Mouse (Mus musculus): ENCODE results near the gene Lemd2. TPM values are rescaled to one million over a fixed set of nuclear protein-coding genes. Genes with fewer than 3 reads are reported as not detected.

Gene Lemd2
- total RNA-seq, 4 experiments from 2014 or later, result 25.8 to 30.2 (median 27.8) TPM

GRCm38 (mm10) chr17:27165054-27165773, 39.1 kb downstream of the Lemd2 start:
- DNase-seq (ENCODE audit: low spot score), result no peak

GRCm38 (mm10) chr17:27160905-27161304, 43.4 kb downstream of the Lemd2 start:
- DNase-seq (ENCODE audit: low spot score), result peak; percentile 70

DNA sequence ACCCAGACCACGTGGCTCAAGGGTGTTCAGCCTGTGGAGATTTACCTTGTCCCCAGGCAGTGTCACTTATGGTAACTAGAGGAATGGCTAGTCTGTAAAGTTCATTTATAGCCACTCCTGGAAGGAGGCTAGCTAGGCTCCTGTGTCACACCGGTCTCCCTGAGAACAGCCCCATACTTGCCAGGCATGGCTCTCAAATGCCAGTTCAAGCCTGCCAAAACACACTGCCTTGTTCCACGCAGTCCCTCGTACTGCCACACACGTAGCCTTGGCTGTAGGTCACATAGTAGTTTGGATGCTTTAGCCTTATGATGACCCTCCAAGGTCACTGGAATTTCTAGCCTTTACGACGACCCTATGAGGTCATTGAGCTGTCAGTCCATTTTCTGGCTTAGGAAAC, 45.1 kb downstream of the Lemd2 start:
- DNase-seq (ENCODE audit: low spot score), result no peak

DNA sequence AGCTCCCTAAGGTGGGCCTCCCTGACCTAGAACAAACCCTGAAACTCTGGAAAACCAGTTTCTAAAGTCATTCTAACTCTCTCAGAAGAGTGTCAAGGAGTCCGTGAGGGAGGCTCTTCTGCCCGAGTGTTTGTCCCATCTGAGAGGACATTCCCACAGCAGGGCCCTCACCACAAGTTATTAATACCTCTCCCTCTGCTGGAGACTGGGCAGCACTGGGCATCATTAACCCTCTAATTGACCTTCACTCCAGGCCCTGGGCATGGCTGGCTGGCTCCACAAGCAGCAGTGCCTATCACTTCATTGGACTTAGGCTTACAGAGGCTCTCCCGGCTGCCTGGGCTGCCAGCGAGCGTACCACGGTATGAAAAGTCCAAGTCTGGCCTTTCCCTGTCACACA, 45.8 kb downstream of the Lemd2 start:
- no peak for DNase-seq (ENCODE audit: low spot score)

DNA sequence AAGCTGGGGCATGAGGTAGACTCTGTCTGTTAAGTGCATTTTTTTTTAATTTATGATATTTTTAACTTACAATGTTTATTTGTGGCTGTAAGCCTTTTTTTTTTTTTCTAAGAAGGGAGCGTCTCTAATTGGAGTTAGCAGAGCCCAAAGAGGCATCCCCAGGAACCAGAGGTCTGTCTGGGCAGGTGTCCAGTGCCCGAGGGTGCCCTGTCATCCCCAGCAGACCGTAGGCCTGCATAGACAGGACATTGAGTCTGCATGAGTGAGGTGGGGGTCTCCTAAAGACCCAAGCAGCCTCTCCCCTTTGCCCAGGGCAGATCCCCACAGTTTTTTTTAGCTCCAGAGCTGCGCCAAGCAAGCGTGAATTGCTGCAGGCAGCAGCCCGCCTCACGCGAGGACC, 48.5 kb downstream of the Lemd2 start:
- DNase-seq (ENCODE audit: low spot score), result no peak

DNA sequence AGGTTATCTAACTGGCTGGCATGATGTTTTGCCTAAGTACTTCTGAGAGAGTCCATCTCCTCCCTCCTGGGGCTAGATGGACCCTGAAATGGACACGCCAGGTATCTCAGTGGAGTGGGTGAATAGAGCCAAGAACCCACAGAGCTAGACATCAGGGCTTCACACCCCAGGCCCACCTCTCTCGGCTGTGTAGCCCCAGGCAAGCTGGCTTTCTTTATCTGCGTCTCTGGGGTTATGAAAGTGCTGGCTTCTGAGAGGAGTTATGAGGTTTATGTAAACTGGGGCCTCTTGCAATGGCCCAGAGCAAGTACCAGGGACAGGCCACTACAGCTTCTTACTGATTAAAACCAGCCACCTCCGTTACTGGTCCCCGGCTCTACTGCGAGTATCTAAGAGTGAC, 49.4 kb downstream of the Lemd2 start:
- no peak for DNase-seq (ENCODE audit: low spot score)

DNA sequence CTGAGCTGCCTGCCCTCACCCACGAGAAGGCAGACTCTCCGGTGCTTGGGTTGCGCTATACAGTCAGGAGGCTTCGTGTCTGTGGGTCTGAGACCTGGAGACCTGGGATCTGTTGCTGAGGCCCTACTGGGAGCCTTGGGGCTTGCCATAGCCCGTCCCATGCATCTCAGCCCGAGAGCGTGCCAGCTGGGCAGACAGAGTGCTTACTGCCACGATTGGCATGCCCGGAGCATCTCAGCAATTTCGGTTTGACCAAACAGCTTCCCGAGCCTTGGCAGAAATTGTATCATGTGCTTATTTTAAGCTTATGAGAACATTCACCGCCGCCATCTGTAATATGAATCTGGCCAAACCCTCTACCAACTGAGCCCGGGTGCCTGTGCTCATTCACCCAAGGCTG, 50.0 kb downstream of the Lemd2 start:
- peak; percentile 65 for DNase-seq (ENCODE audit: low spot score)

DNA sequence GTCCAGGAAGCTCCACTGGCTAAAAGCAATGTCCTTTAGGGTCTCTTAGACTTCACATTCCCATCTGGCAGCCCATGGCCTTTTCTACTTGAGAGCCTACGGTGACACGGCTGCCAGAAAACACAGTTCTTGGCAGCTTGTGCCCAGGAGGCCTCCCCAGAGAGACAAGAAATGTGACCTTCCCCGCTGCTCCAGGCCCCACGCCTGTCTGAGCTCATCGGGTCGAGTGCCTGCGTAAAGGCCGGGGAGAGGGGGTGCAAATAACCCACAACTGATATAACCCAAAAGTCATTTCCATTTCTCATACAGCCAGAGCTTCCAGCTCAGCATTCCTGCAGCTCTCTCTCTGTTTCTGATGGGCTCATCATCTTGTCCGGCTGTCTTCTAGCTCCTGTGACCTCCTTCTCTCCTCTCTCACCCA, 50.5 kb downstream of the Lemd2 start:
- DNase-seq (ENCODE audit: low spot score), result peak; percentile 68

- no peak for DNase-seq (ENCODE audit: low spot score)
Measured at GRCm38 (mm10) chr17:27152976-27153723, 51.1 kb downstream of the Lemd2 start.

DNA sequence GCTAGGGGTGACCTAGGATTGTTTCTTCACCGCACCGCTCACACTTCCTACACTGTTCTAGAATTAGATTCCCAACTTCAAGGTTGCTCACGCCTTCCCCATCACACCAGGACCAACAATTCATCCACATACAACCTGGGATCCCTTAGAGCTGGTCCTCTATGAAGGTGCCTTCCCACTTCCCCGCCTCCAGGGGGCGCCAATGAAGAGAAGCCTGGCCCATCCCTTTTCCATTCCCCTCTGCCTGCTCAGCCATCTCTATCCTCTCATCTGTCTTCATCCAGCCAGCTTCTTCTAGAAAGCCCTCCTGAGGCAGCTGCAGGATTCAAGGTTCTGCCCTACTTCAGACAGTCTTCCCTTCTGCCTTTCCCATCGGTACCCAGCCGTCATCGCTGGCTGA, 52.9 kb downstream of the Lemd2 start:
- DNase-seq (ENCODE audit: low spot score), result no peak

GRCm38 (mm10) chr17:27150871-27151270, 53.4 kb downstream of the Lemd2 start:
- DNase-seq (ENCODE audit: low spot score), result no peak

GRCm38 (mm10) chr17:27146323-27146923, 57.8 kb downstream of the Lemd2 start:
- DNase-seq (ENCODE audit: low spot score), result no peak

DNA sequence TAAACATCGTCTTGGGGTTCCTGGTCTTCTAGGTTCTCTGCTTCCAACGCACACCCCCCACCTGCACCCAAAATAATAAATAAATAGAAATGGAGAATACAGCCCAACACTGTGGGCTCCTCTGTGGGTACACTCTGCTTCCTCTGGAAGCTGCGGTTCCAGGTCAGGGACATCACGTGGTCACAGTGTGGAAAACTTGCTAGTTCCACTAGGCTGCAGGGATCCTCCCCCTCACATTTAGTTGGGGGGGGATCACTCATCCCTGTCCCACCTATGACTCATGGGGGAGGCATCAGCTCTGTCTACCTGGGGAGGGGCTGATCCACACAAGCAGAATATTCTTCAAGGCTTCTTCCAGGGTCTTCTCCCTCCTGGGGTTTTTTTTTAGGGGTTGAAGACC, 60.1 kb downstream of the Lemd2 start:
- DNase-seq (ENCODE audit: low spot score), result no peak

- no peak for DNase-seq (ENCODE audit: low spot score)
Measured at GRCm38 (mm10) chr17:27141971-27142450, 62.3 kb downstream of the Lemd2 start.

DNA sequence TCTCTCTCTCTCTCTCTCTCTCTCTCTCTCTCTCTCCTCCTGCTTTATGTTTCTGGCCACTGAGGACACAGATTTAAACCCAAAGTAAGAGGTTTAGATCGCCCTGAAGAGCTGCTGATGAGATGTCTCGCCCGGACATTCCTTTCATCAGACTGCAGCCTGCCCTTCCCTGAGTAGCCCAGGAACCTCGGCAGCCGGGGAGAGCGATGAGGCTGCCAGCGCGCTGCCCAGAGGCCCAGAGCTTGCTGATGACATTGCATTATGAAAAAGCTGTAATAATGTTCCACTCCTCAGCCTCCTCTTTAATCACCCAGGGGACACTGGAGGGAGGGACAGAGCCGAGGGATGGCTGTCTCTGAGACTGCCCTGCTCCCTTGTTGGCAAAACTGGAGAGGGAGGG, 64.0 kb downstream of the Lemd2 start:
- DNase-seq (ENCODE audit: low spot score), result no peak

Other genes with a start within 250 kb of the Lemd2 start
- gene Zbtb9, start 231.3 kb downstream of the Lemd2 start, total RNA-seq (2022), result 1 to 10 TPM in 3 of 4 experiments, not detected in 1; 1.5 to 3.4 (median 2.2) TPM
- 10 to 100 TPM; 11.0 to 15.9 (median 13.7) TPM for gene Bak1, start 175.5 kb downstream of the Lemd2 start, total RNA-seq (2022)
- gene Itpr3, start 147.2 kb downstream of the Lemd2 start, total RNA-seq (2022), result 1 to 10 TPM; 5.0 to 8.7 (median 6.8) TPM
- 100 to 1,000 TPM; 333 to 355 (median 345) TPM for gene Uqcc2, start 70.6 kb downstream of the Lemd2 start, total RNA-seq (2022)
- 1 to 10 TPM; 3.7 to 9.2 (median 4.8) TPM for gene Ip6k3, start 36.7 kb downstream of the Lemd2 start, total RNA-seq (2022)